Mouse (Mus musculus): Measurements from ENCODE around the gene Clec4e.
A peak's percentile ranks its signal among the peaks of the same experiment; 100 is the strongest.
"Not testable (repeated sequence)": the region's sequence is repeated elsewhere in the genome, so short reads cannot be mapped to it uniquely, and the experiment has no call there.

Gene Clec4e

DNA sequence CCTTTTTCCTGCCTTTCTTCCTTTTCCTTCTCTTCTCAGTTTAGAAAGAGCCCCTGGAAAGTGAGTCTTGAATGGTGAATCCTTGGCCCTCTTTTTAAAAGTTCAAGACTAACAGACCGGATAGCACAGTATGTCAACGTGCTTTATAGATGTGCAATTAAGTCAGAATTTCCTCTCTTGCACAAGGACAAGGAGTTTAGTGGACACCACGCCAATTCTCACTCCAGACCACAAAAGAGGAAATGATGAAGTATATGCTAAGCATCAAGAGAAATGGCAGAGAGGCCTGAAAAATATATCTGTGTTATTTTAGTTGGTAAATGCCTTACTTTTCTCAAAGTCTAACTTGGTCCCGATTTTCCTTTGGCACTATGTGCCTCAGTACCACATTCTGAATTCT lies at the start of gene Clec4e:
Gene Clec4e, minus strand, starts transcription at position 118 of the 400 bp plus-strand sequence.
- DNase-seq: peak; percentile 15

DNA sequence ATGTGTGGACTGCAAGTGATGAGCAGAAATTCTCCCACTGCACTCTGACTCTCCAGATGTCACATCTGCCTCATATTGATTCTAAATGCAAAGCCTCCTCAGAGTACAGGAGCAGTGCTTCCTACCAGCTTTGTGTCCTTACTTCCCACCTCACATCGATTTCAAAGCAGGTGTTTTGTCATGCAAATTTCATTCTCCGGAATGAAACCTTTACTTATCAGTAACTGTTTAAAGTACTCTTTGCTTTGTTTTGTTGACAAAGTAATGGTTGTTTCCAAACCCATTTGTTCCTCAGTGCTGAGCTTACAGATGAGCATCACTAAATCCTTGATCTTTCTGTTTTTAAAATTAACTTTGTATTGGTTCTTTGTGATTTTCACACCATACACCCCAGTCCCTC lies 42.8 kb upstream of the Clec4e start:
- no peak for DNase-seq

DNA sequence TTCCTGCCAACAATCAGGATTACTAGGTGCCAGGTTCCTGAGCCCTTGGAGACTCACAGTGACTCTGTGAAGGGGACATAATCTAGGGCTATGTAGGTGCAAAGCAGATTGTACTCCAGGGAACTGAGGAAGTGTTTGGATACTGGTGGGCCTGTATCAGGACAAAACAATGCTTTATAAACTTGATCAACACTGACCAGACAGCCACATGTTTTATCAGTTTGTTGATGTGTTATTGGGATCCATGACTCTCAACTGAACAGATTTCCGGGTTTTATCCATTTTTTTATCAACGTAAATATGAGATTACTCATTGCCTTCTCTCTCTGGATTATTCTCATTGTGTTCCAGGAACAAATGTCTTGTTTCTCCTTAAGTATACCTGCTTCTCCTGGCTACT lies 18.4 kb upstream of the Clec4e start, which contains the start of gene Vmn2r19:
Gene Vmn2r19, plus strand, starts transcription at position 301 of the 400 bp plus-strand sequence.
- no peak for DNase-seq

DNA sequence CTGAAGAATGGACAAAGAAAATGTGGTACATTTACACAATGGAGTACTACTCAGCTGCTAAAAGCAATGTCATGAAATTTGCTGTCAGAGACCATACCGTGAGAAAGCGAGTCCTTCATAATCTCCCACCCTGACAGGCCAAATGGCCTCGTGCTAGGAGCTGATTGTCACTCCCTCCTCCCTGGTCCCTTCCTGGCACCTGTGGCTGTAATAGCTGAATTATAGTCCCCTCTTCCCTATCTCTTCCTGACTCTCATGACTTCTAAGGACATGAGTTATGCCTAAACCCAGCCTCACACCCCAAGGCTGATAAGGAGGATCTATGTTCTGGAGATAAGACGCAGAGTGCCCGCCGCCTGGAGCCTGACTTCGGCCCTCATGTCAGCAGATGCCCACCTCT lies 16.6 kb upstream of the Clec4e start:
- DNase-seq: not testable (repeated sequence)

DNA sequence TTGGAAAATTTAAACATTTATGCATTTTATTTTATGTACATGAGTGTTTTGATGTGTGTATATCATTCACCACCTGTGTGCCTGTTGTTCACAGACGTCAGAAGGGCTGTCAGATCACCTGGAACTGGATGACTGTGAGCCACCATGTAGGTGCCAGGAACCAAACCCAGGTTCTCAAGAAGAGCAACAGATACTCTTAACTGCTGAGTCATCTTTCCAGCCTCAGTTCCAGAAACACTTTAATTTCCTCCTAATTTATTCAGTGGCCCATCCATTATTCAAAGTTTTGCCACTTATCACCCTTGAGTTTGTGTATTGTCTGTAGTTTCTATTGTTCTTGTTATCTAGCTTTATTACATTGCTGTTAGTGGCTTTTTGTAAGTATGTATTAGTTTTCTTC lies 7.0 kb upstream of the Clec4e start:
- no peak for DNase-seq

DNA sequence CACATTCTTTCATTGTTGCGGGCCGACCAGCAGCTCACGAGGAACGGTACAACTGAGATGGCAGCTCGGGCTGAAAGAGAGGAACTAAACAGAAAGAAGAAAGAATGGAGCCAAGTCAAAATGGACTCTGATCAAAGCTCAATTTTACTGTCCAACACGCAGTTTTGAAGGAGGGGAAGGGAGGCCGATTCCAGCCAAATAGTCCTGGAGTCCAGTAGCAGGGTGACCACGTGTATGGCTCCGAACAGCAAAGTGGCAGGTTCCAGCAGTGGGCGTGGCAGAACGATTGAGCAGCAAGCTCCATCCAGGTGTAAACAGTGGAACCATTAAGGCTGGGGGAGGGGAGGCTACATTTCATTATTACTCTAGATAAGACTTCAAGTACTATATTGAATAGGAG lies 3.8 kb upstream of the Clec4e start:
- DNase-seq: not testable (repeated sequence)

DNA sequence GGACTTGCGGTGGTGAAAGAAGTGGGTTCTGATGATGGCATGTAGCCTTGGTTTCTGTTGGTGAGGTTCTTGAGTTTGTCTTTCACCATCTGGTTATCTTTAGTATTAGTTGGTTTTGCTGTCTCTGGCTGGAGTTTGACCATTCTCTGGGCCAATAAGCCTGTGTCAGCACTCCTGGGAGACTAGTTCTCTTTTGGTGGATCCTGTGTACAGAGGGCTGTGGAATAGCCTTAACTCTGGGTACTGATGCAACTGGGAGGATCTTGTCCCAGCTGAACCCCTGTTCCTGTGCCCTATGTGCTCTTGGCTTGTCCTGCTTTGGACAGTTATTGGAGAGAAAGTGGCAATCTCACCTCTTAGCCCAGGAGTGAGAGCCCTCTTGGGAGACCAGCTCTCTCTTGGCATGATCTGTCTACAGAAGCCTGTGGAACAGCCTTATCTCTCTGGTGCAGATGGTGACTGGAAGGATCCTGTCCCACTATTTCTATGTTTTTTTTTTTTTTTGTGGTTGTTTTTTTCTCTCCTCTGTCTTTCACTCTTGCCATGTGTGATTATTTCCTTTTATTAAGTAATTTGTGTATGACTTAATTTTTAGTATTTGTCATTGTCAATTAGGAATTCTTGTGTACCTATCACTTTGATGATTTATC lies 3.2 kb upstream of the Clec4e start:
- DNase-seq: no peak

DNA sequence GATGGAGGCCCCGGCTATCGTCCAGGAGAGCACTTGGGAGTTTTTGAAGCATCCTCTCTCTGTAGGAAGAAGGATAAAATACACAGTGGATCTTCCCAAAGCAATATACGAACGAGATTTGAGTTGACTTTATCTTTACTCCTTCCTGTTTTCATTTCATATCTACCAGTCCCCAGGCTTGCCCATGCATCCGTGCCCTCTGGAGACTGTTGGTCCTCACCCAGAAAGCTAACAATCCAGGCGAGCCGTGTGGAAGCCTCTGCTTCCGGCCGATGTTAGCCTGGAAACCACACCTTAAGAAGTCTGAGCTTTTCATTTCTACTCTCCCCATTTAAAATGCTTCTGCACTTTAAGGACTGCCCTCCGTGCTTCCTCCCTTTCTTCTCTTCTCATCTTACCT lies 739 bp downstream of the Clec4e start:
- no peak for DNase-seq

DNA sequence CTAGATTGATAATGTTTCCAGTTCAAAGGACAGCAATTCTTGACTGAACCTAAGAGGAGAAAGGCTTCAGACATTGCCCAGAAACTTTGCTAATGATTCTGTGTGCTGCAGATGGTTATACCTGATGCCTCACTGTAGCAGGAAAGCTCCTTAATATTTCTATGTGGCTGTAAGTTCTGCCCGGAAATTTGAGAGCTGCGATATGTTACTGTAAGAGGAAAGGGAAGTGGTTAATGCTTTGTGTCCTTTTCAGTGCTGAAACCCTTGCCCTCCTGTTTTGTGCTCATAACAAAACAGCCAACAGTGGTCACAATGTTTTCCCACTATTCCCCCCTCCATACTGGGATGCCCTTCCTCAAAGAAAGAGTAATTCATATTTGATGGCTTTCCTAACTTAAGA lies 3.4 kb downstream of the Clec4e start:
- no peak for DNase-seq

DNA sequence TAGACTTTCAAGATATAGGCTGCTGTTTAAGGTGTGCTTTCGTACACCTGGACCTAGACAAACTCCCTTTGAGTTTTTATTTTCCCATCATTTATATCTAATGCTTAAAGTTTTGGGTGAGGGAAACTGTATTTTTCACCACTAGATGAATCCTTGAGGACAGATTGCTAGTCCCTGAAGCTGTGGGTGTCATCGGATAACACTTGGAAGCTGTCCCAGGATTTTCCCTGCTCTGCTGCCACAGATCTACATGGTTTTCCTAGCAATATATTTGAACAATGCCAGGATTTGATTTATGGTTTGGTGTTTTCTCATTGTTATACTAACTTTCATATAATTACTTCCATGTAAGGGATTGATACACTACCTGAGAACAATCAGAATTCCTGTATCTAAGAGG lies 10.2 kb downstream of the Clec4e start:
- no peak for DNase-seq

DNA sequence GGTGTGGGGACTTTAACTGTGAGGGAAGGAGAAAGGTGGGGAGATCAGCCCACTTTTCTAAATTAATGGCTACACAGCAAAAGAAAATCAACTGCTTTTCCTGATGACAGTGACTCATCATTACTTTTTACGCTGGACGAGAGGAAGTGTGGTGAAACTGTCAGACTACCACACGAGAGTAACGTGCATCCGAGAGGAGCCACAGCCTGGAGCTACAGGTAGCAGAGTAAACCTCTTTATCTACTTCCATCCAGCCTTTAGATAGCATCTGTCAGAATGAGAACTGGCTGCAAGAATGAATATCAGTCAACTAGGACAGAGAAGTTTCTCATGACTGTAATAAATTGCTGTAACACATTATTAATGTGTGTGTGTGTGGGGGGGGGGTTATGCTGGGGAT lies 22.7 kb downstream of the Clec4e start:
- no peak for DNase-seq

DNA sequence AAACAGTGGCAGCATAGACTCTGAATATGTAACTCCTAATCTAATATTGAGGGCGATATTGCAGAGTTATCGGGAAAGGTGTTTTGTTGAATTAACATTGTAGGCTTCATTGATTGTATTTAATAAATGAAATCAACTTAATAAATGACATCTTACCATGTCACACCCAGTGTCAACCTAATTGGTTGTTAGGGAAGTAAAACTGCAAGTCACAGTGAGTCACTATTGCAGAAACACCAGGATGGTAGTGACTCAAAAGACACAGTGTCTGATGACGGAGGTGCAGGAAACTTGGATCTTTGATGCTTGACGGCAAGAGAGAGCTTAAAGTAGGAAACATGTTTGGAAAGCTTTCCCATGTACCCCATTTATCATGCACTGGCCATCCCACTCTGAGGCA lies 23.9 kb downstream of the Clec4e start:
- DNase-seq: peak; percentile 48

DNA sequence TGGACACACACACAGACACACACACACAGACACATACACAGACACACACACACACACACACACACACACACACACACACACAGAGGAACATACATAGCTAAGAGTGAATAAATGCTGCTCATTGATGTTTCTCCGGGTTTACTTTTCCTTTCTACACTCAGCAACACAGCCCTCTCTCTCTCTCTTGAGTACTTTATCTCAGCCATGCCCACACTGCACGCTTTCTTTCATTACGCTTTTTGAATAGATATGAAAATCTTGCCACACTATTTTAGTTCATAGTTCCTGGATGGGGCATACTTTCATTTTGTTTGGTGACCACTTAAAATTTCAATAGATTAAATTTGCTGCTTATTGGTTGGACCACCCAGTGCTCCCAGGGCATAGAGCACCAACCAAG lies 25.5 kb downstream of the Clec4e start:
- no peak for DNase-seq

DNA sequence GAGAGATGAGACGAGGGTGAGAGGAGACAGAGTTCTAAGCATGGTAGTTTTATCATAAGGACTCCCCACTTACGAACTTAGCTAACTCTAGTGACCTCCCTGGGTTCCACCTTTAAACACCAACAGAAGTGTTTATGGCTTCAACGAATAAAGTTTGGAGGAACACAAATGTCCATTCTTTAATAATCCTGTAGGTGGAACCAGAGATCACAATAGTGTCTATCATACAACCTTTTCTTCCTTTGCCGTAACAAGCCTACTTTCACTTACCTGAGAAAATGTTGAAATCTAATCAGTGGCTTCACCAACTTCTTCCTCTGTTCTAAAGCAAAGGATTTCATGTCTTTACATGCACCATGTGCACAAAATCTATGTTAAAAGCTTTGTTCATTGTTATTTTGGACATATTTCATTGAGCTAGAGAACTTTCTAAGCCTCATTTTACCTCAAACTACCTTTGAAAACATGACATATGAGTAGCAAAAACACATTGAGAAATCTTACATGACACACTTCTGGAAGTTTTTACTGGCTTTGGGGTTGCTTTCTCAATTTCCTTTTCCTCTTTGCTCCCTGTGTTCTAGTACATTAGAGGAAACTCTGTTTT lies 28.0 kb downstream of the Clec4e start, which contains the start of gene Clec4d:
Gene Clec4d, plus strand, starts transcription at position 557 of the 607 bp plus-strand sequence.
- DNase-seq: no peak

DNA sequence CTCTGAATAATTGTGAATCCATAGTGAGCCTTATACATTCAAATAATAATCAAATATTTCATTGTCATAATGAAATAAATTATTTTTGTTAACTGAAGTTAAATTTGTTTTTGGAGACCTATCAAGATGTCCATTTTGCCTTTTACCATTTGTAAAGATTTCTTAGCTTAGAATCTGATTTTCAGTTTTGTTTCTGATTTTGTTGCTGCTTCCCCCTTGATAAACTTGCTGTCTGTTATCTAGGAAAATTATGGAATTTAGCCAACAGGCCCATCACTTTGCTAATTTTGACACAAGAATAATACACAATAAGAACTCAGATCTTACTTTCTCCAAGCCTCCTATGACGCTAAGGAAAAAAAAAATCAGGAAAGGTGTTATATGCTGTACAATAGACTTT lies 28.8 kb downstream of the Clec4e start:
- no peak for DNase-seq

DNA sequence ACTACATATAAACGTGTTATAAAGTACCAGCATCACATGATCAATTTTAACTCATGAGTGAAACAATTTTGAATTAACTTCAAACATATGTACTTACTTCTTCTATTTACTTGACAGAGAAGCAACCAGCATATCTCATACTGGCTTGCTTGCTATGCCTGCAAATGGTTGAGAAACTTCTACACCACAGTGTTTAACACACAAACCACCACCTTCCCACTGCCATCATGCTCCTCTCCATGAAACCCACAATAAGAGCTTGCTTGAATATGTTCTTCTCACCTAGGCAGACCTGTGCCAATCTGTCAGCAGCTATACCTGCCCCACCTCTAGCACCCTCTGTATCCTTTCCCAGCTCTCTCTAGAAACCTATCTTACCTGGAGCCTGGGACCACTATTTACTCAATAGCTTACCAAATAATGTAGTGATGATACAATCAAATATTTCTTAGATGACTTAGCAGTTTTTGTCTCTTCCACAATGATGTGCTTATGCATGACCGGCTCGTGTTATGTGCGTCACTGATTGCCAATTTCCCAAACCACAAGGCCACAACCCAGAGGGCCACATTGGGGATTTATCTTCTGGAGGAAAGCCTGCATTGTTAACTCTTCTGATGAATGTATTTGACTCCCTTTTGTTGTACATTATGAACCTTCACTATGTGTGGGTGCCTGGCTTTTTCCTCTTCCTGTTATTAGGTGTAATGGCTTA lies 29.6 kb downstream of the Clec4e start:
- DNase-seq: peak; percentile 10

DNA sequence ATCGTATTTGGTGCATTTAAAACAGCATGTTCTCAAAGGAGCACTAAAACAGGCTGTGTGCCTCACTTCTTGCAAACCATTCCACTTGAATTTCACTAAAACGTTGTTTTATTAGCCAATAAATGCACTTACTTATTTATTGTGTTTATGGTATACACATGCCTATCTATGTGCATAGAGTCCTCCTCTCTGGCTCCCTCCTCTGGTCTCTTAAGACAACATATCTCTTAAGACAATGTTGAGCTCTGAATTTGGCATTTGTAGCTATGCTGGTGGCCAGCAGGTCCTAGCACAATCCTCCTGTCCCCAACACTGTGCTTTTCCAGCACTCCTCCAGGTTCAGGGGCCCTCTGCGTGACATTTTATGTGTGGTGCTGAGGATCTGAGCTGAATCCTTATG lies 30.7 kb downstream of the Clec4e start:
- DNase-seq: no peak

DNA sequence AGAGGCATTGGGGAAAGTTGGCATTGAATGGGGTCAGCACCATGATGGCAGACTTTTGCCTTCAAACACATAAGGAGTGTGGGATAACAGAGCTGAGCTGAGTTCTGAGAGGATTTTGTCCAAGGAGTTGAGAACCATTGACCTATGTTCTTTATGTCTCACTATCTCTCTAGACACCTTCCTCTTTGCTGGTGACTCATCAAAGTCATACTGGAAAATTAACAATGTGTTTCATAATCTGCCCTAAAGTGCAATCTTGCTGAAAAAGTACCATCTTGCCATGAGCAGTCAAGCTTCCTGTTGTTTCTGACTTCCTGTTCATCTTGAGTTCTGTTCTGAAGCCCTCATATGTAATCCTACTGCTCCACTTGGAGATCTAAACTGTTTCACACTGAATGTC lies 36.9 kb downstream of the Clec4e start:
- DNase-seq: peak; percentile 31

DNA sequence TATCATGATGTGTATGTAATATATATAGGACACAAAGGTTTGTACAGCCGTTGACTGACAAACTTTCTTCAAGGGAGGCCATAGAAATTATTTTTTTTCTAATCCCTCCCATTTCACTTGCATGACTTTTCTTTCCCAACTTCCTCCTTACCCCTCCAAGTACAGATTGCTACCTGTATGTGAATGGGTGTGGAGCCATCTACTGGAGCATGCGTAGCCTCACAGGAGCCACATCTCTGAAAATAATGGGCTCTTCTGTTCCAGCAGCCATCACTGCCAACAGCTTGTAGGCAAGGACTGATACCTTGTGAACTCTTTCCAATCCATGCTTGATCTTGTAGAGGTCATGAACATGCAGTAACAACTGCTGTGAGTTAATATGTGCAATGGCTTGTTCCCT lies 40.8 kb downstream of the Clec4e start:
- not testable (repeated sequence) for DNase-seq

DNA sequence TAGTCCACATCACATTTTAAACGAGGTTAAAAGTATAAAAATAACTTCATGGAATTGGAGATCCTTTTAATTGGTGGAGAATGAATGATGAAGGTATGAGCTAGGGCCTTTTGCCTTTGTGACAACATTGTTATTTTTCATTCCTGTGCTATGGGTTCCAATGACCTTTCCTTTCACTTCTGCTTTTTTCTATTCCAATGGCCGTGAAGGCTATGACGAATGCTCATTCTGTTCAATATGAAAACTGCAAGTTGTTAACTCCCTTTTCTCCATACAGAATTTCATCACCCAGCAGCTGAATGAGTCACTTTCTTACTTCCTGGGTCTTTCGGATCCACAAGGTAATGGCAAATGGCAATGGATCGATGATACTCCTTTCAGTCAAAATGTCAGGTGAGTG lies 45.5 kb downstream of the Clec4e start:
- DNase-seq: peak; percentile 7

DNA sequence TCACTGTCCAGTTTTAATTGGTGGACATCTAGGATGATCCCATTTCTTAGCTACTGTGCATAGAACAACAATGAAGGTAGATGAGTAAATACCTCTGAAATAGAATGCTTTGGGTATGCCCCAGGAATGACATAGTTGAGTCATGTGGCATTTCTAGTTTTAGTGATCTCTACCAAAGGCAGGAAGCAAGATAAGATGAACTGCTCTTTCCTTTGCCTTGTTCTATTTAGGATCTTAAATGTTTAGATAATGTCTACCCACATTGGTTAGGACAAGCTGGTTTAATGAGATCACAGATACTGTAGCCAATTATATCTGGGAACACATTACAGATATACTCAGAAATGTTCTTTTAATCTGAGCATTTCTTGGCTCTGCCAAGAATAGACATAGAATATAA lies 52.1 kb downstream of the Clec4e start:
- DNase-seq: no peak
